Mouse (Mus musculus) brain, embryonic 18.5 days (tissue): ENCODE results near the gene Clec1b.

Experiments
- DNase-seq: peaks from one replicate; pipeline ENCODE4 v3.0.0-alpha.2; 2012; ENCODE audit warnings: low read depth, low spot score

Clec1b gene

GRCm38 (mm10) chr6:129408562-129408961, 11.5 kb downstream of the Clec1b start, which contains the start of gene Clec9a:
Clec9a (plus strand) TSS chr6:129408862.
- no peak for DNase-seq

- no peak for DNase-seq
Measured at GRCm38 (mm10) chr6:129414177-129414576, 17.1 kb downstream of the Clec1b start.

- DNase-seq, result no peak
Measured at GRCm38 (mm10) chr6:129422311-129422710, 25.2 kb downstream of the Clec1b start.

- DNase-seq, result no peak
Measured at GRCm38 (mm10) chr6:129423040-129423733, 26.1 kb downstream of the Clec1b start.

- DNase-seq, result no peak
Measured at GRCm38 (mm10) chr6:129423734-129424072, 26.6 kb downstream of the Clec1b start.

GRCm38 (mm10) chr6:129425217-129425616, 28.1 kb downstream of the Clec1b start:
- DNase-seq, result no peak

- DNase-seq, result no peak
Measured at GRCm38 (mm10) chr6:129425812-129426211, 28.7 kb downstream of the Clec1b start.

GRCm38 (mm10) chr6:129427281-129427680, 30.2 kb downstream of the Clec1b start:
- no peak for DNase-seq

GRCm38 (mm10) chr6:129434239-129434638, 37.1 kb downstream of the Clec1b start:
- no peak for DNase-seq

GRCm38 (mm10) chr6:129436025-129436424, 38.9 kb downstream of the Clec1b start:
- no peak for DNase-seq

- DNase-seq, result no peak
Measured at GRCm38 (mm10) chr6:129438033-129438432, 40.9 kb downstream of the Clec1b start.

- DNase-seq, result no peak
Measured at GRCm38 (mm10) chr6:129449743-129450142, 52.6 kb downstream of the Clec1b start.

GRCm38 (mm10) chr6:129451411-129452039, 54.4 kb downstream of the Clec1b start, which contains the start of gene Clec1a:
Clec1a (minus strand) TSS chr6:129452000.
- DNase-seq, result no peak
